Mouse (Mus musculus): Measurements from ENCODE around the gene Gm10666.
"Not testable (repeated sequence)": the region's sequence is repeated elsewhere in the genome, so short reads cannot be mapped to it uniquely, and the experiment has no call there.

Gm10666 gene

GRCm38 (mm10) chr7:22134641-22135040 is at the start of gene Gm10666:
Gene Gm10666, minus strand, starts transcription at chr7:22134741.
- not testable (repeated sequence) for DNase-seq (ENCODE audit: extremely low read depth, low read depth)

- DNase-seq (ENCODE audit: extremely low read depth, low read depth) = not testable (repeated sequence)
Observed at GRCm38 (mm10) chr7:22163935-22164334, 29.4 kb upstream of the Gm10666 start, which contains the start of gene Vmn1r142. Gene Vmn1r142, minus strand, starts transcription at chr7:22164035.

GRCm38 (mm10) chr7:22118145-22118544 is 16.4 kb downstream of the Gm10666 start, which contains the start of gene Gm16451:
Gene Gm16451, minus strand, starts transcription at chr7:22118245.
- DNase-seq (ENCODE audit: extremely low read depth, low read depth) = not testable (repeated sequence)

Data from MEL-GATA-1-ER (cell line).